In genomic region chr2:77279861-77280511, GRCm38 (mm10) we compare ENCODE assay signal across 8 mouse cellular contexts. TPM values are rescaled to one million over a fixed set of nuclear protein-coding genes. Genes with fewer than 3 reads are reported as not detected.
A peak's percentile ranks its signal among the peaks of the same experiment; 100 is the strongest.
DNase-seq lines count a peak whose midpoint lies in the region; ATAC-seq and TF ChIP-seq lines count a peak whose summit lies in the region.

No protein-coding gene starts in this region.

- no peaks in the 10 kb centered on the region for H3K27me3 ChIP-seq in heart, embryonic 16.5 days (ENCODE audit: control insufficient read depth, insufficient read depth, low read length)
- no peaks in the 10 kb centered on the region for H3K27me3 ChIP-seq in liver, embryonic 11.5 days (replicated peaks; ENCODE audit: control insufficient read depth, insufficient read depth, low read length)
- no peaks in the 10 kb centered on the region for H3K27me3 ChIP-seq in neural tube, embryonic 14.5 days (ENCODE audit: control insufficient read depth, insufficient read depth, low read length)

- H3K4me3 ChIP-seq in left cerebral cortex, adult 2 months, result peak overlapping the region; percentile 89
- H3K4me3 ChIP-seq in heart, embryonic 16.5 days (ENCODE audit: low read length), result peak overlapping the region; percentile 91
- H3K4me3 ChIP-seq in liver, embryonic 11.5 days (ENCODE audit: low read depth, low read length), result peak overlapping the region; percentile 74
- peak overlapping the region; percentile 95 for H3K4me3 ChIP-seq in neural tube, embryonic 14.5 days (ENCODE audit: low read depth, low read length)

- H3K4me2 ChIP-seq in heart, embryonic 16.5 days (ENCODE audit: low read depth, low read length), result peak overlapping the region; percentile 99
- H3K4me2 ChIP-seq in liver, embryonic 11.5 days, result peak overlapping the region; percentile 86
- H3K4me2 ChIP-seq in neural tube, embryonic 14.5 days (ENCODE audit: low read depth, low read length), result peak overlapping the region; percentile 74

- WGBS in heart, embryonic 16.5 days, result under 1% methylated on average over 48 of the region's 57 CpGs
- WGBS in liver, embryonic 11.5 days, result under 1% methylated on average over 31 of the region's 57 CpGs
- WGBS in neural tube, embryonic 14.5 days, result 1% methylated on average over 25 of the region's 57 CpGs

- peaks cover 8% of the 10 kb centered on the region for H3K4me1 ChIP-seq in heart, embryonic 16.5 days (ENCODE audit: control insufficient read depth, insufficient read depth, low read length)
- H3K4me1 ChIP-seq in liver, embryonic 11.5 days (replicated peaks; ENCODE audit: control insufficient read depth, insufficient read depth, low read length), result no peaks in the 10 kb centered on the region
- H3K4me1 ChIP-seq in neural tube, embryonic 14.5 days (ENCODE audit: control insufficient read depth, insufficient read depth, low read length), result peaks cover 10% of the 10 kb centered on the region

- H3K9ac ChIP-seq in heart, embryonic 16.5 days (ENCODE audit: low read length), result peak overlapping the region; percentile 96
- peak overlapping the region; percentile 63 for H3K9ac ChIP-seq in liver, embryonic 11.5 days (ENCODE audit: low read depth, low read length)
- H3K9ac ChIP-seq in neural tube, embryonic 14.5 days (replicated peaks; ENCODE audit: low read depth, low read length), result peak overlapping the region; percentile 99

- H3K9me3 ChIP-seq in heart, embryonic 16.5 days (replicated peaks; ENCODE audit: control insufficient read depth, low read length), result no peaks in the 10 kb centered on the region
- no peaks in the 10 kb centered on the region for H3K9me3 ChIP-seq in liver, embryonic 11.5 days (ENCODE audit: control insufficient read depth, low read length)
- H3K9me3 ChIP-seq in neural tube, embryonic 14.5 days (ENCODE audit: control insufficient read depth, low read length), result no peaks in the 10 kb centered on the region

- ATAC-seq in heart, embryonic 16.5 days (replicated peaks; ENCODE audit: extremely low read depth, insufficient read depth, low FRiP score), result peak; percentile 14; the same call in 1 of the 2 replicates
- 0 out of 2 replicates have a peak, but pooled peaks have one; percentile 5 for ATAC-seq in liver, embryonic 11.5 days (replicated peaks; ENCODE audit: low FRiP score)
- peak; percentile 70 for ATAC-seq in neural tube, embryonic 14.5 days (ENCODE audit: low read depth)
- ATAC-seq in granulocyte monocyte progenitor cell, adult 5-6 weeks (replicated peaks; ENCODE audit: poor library complexity, severe bottlenecking), result no peak

- TF ChIP-seq CTCF in left cerebral cortex, adult 2 months (IDR thresholded peaks at IDR 0.05), result no peak

- DNase-seq in left cerebral cortex, adult 2 months (ENCODE audit: extremely low spot score in 1 of 2, low spot score in 2 of 2), result peak; percentile 45 to 52
- no peak for DNase-seq in left cerebral cortex, adult 9 months (ENCODE audit: low spot score in 2 of 2)
- DNase-seq in R1 (ENCODE audit: low read depth, low spot score), result peak; percentile 51
- DNase-seq in cerebellum, postnatal 36 days, result peak; percentile 56 to 58
- peak; percentile 50 for DNase-seq in liver, embryonic 11.5 days (ENCODE audit: low spot score)

- intact Hi-C loops in left cerebral cortex, adult 2 months (cut with DNase I), result loop anchor here (2.0 kb wide), 1 partner anchor 39 kb away; no protein-coding TSS in a partner anchor

- no peaks in the 10 kb centered on the region for H3K36me3 ChIP-seq in heart, embryonic 16.5 days (ENCODE audit: control insufficient read depth, insufficient read depth)
- no peaks in the 10 kb centered on the region for H3K36me3 ChIP-seq in liver, embryonic 11.5 days (ENCODE audit: control insufficient read depth, insufficient read depth, low read length)
- no peaks in the 10 kb centered on the region for H3K36me3 ChIP-seq in neural tube, embryonic 14.5 days (ENCODE audit: control insufficient read depth, insufficient read depth, low read length)

- peak overlapping the region; percentile 93 for H3K27ac ChIP-seq in left cerebral cortex, adult 2 months
- peak overlapping the region; percentile 75 for H3K27ac ChIP-seq in heart, embryonic 16.5 days (ENCODE audit: low read length)
- H3K27ac ChIP-seq in liver, embryonic 11.5 days (ENCODE audit: low read depth, low read length), result no peak overlapping the region
- peak overlapping the region; percentile 87 for H3K27ac ChIP-seq in neural tube, embryonic 14.5 days (ENCODE audit: low read depth, low read length)

RNA-seq across cellular contexts. Expression of gene Sestd1, which starts 0.4 kb away (rescaled TPM):
- 10 to 100 TPM; 55.2 to 61.6 TPM for total RNA-seq in left cerebral cortex, adult 2 months (2021)
- 10.3 and 10.8 TPM in 2 replicates for polyA plus RNA-seq in heart, embryonic 16.5 days (2015; fragmentation: Nextera tagmentation; extraction: Ambion mirVana)
- polyA plus RNA-seq in liver, embryonic 11.5 days (2014; fragmentation: Nextera tagmentation; extraction: Ambion mirVana), result 4.6 and 5.3 TPM in 2 replicates
- polyA plus RNA-seq in neural tube, embryonic 14.5 days (2014; fragmentation: Nextera tagmentation; extraction: Ambion mirVana), result 49.0 and 55.2 TPM in 2 replicates
- 6.6 and 10.4 TPM in 2 replicates for total RNA-seq in granulocyte monocyte progenitor cell, adult 5-6 weeks (2014; fragmentation: Nextera tagmentation)
- total RNA-seq in granulocyte monocyte progenitor cell, adult 5-6 weeks (2017), result 13.4 and 14.6 TPM in 2 replicates

Comparison
In these comparisons a context has a peak if more than half of its experiments do, and no peak if none do; other contexts are left out.
1. DNase-seq: peak in left cerebral cortex, adult 2 months (2 of 2), R1 (single experiment), cerebellum, postnatal 36 days (2 of 2) and liver, embryonic 11.5 days (single experiment); none in left cerebral cortex, adult 9 months (0 of 2).
2. Peak in every context shown above with its lines, with median percentiles within 50 percentile points of each other: H3K4me3 ChIP-seq, H3K4me2 ChIP-seq and H3K9ac ChIP-seq.